Mouse (Mus musculus) olfactory bulb, adult 2 months (tissue): ENCODE results near the gene Cct7.

Experiments used
- CTCF ChIP-seq: fragments of 200-500 bp; IDR thresholded peaks from 2 replicates; pipeline ENCODE4 v1.5.1; 2012; ENCODE audit warnings: low read depth, mild to moderate bottlenecking, low read length, moderate library complexity; ENCODE audit not compliant: insufficient read depth
- POLR2A ChIP-seq: fragments of 200-500 bp; IDR thresholded peaks from 2 replicates; pipeline ENCODE4 v1.6.1; 2012; ENCODE audit warnings: mild to moderate bottlenecking, low read depth, low read length, moderate library complexity; ENCODE audit not compliant: insufficient read depth

GRCm38 (mm10) chr6:85431842-85432431, 19.4 kb upstream of the Cct7 start, which contains the start of gene Smyd5:
- TF ChIP-seq POLR2A (no peak), CTCF (no peak)
